Mouse (Mus musculus) cerebellum, adult 2 months (tissue): Measurements from ENCODE around the gene Dbndd2. TPM values are rescaled to one million over a fixed set of nuclear protein-coding genes. Genes with fewer than 3 reads are reported as not detected.
A peak's percentile ranks its signal among the peaks of the same experiment; 100 is the strongest.

Source experiments
- DNase-seq, 2 experiments: peaks; one replicate each; pipeline ENCODE4 v3.0.0; 2021
- H3K27ac ChIP-seq: fragments of 200-500 bp; 2 replicates; pipeline ENCODE4 v1.5.1; 2012; ENCODE audit warnings: low read length, control low read depth, inconsistent platforms; ENCODE audit not compliant: insufficient read depth
- H3K27me3 ChIP-seq: fragments of 200-500 bp; 2 replicates; pipeline ENCODE4 v1.6.1; 2012; ENCODE audit warnings: inconsistent platforms, mild to moderate bottlenecking, low read length, moderate library complexity; ENCODE audit not compliant: control insufficient read depth, insufficient read depth
- H3K4me1 ChIP-seq: fragments of 200-500 bp; 2 replicates; pipeline ENCODE4 v1.6.1; 2011; ENCODE audit warnings: low read length; ENCODE audit not compliant: control insufficient read depth, insufficient read depth
- H3K4me3 ChIP-seq: fragments of 200-500 bp; replicated peaks from 2 replicates; pipeline ENCODE3; 2011; ENCODE audit warnings: mild to moderate bottlenecking, low read depth, low read length, control low read depth; ENCODE audit not compliant: insufficient read depth
- CTCF ChIP-seq: fragments of 200-500 bp; IDR thresholded peaks from 2 replicates; pipeline ENCODE4 v1.5.1; 2011; ENCODE audit warnings: low read depth, mild to moderate bottlenecking, control low read depth, low read length, moderate library complexity, borderline replicate concordance; ENCODE audit not compliant: insufficient read depth
- POLR2A ChIP-seq: fragments of 200-500 bp; IDR thresholded peaks from 2 replicates; pipeline ENCODE4 v1.6.1; 2011; ENCODE audit warnings: low read length, control low read depth, borderline replicate concordance; ENCODE audit not compliant: insufficient read depth
- WGBS: fragments of 180-500 bp; shearing (Covaris S2); methylation state at CpG from one replicate; pipeline ENCODE4 v1.1.7; 2018; 5-methylcytosine and 5-hydroxymethylcytosine counted together
- polyA plus RNA-seq: library from polyadenylated mRNA; depleted of rRNA; stranded (reverse); fragments of >200 nt; gene quantifications from 2 replicates; pipeline ENCODE4 v1.2.3, GENCODE M21; 2012

Gene Dbndd2
- polyA plus RNA-seq, 1 experiment, result 462 TPM

DNA sequence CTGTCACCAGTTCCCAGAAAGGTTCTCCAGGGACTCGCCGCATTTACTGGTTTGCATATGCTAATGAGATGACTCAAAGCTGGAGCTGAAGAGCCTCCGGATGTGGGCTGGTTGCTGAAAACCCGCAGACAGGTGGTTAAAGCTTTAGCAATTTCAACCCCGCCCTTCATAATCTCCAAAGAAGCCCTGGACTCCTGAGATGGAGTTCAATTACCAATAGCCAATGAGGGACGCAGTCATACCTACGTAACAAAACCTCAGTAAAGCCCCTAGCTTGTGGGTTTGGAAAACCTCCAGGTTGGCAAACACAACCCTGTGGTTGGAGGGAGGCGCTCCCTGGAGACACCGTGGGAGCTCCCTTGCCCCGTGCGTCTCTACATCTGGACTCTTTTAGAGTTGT, 35.9 kb downstream of the Dbndd2 start:
- no peak for DNase-seq
- Histone ChIP-seq H3K4me3 (no peak overlapping the region), H3K27me3 (no peaks in the 10 kb centered on the region; the same call in 1 of the 2 replicates), H3K27ac (no peak overlapping the region), H3K4me1 (no peaks in the 10 kb centered on the region)
- TF ChIP-seq CTCF (no peak), POLR2A (no peak)
- WGBS, result 10% methylated on average over 11 of the region's 11 CpGs

DNA sequence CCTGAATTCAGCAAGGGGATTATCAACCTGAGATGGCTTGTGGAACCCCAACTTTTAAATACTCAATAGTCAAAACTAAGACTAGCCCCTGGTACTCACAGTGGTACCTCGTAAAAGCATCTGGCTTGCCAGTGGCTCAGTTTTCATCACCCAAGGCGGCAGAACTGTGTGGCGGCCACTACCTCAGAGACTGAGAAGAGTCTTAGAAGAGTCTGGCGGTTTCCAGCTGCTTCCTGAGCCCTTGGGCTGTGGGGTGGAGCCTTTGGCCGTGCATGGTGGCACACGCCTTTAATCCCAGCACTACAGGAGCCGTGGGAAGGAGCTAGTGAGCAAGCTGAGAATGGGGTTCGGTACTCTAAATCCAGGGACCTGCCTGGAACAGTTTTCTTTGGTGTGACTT, 36.4 kb downstream of the Dbndd2 start:
- no peak overlapping the region for H3K27ac ChIP-seq
- 28% methylated on average over 8 of the region's 8 CpGs for WGBS
- no peaks in the 10 kb centered on the region for H3K4me1 ChIP-seq
- no peak for DNase-seq
- TF ChIP-seq CTCF, result no peak
- no peak for TF ChIP-seq POLR2A
- H3K27me3 ChIP-seq, result no peaks in the 10 kb centered on the region; the same call in 1 of the 2 replicates
- H3K4me3 ChIP-seq, result no peak overlapping the region

DNA sequence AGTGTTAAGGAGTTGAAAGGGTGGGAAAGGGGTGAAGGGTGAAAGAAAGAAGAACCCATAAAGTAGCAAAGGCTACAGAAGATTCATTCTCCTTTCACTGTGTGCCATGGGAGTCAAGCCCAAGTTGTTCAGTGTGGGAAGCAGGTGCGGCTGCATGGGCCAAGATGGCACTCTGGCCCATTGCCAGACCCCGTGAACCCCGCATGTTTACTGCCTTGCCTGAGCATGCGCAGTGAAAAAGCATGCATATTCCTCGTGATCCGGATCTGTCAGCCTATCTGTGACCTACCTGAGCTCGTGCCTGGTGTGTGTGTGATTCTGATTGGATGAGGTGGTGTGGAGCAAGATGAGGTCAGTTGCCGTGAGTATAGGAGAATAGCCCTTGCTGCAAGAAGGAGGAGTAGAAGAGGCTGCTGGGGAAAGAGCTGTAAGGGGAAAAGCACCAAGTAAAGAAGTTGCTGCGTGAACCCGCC, 37.4 kb downstream of the Dbndd2 start:
- TF ChIP-seq CTCF, result no peak
- TF ChIP-seq POLR2A, result no peak
- no peak overlapping the region for H3K27ac ChIP-seq
- peak overlapping the region; percentile 40 for H3K4me3 ChIP-seq
- peak in 1 of 2 experiments; percentile 21 for DNase-seq
- no peaks in the 10 kb centered on the region for H3K4me1 ChIP-seq
- no peaks in the 10 kb centered on the region; the same call in 1 of the 2 replicates for H3K27me3 ChIP-seq
- 41% methylated on average over 10 of the region's 10 CpGs for WGBS

- no peak overlapping the region for H3K27ac ChIP-seq
- DNase-seq, result no peak
- H3K27me3 ChIP-seq, result no peaks in the 10 kb centered on the region
- WGBS, result 60% methylated on average over 5 of the region's 5 CpGs
- H3K4me3 ChIP-seq, result no peak overlapping the region
- TF ChIP-seq POLR2A (no peak), CTCF (no peak)
- H3K4me1 ChIP-seq, result no peaks in the 10 kb centered on the region
These were observed 42.7 kb downstream of the Dbndd2 start for GRCm38 (mm10) chr2:164528557-164528956.

GRCm38 (mm10) chr2:164531169-164531568, 45.3 kb downstream of the Dbndd2 start:
- Histone ChIP-seq H3K27me3 (no peaks in the 10 kb centered on the region), H3K27ac (no peak overlapping the region), H3K4me3 (no peak overlapping the region), H3K4me1 (no peaks in the 10 kb centered on the region)
- 9% methylated on average over 3 of the region's 3 CpGs for WGBS
- TF ChIP-seq CTCF (peak; percentile 86), POLR2A (no peak)
- DNase-seq, result peak; percentile 57 to 73

DNA sequence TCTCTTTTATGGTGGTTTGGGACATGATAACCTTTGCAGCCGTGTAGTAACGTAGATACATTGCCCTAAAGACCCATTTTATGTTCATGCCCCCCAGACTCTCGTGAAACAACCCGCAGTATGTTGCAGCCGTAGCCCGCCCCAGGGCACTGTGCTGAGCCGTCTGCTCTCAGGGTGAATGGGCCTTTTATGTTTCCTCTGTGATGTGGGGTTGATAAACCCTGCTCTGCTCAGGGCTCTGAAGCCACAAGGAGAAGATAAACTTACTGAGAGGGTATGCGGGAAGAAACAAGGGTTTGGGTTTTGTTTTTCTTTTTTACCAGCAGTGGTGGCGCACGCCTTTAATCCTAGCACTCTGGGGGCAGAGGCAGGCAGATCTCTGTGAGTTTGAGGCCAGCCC, 48.4 kb downstream of the Dbndd2 start:
- DNase-seq, result no peak
- H3K27me3 ChIP-seq, result no peaks in the 10 kb centered on the region
- no peaks in the 10 kb centered on the region for H3K4me1 ChIP-seq
- TF ChIP-seq CTCF (no peak), POLR2A (no peak)
- H3K4me3 ChIP-seq, result no peak overlapping the region
- no peak overlapping the region for H3K27ac ChIP-seq
- WGBS, result 81% methylated on average over 10 of the region's 10 CpGs

DNA sequence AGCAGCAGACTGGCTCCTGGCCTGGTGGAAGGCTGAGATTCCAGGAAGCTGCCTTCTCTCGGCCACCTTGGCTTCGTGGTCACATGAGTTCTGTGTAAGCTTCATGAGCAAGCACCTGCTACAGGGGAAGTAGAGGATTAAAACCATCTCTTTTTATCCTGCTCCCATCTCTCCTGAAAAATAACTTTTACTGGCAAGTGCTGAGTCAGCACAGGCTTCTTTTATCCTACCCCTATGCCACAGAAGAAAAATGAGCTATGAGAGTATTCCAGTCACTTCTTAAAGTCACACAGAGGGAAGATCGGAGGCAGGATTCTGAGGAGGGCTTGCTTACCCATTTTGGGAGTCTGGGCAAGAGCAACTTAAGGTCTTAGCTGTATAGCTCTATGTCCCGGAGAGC, 51.1 kb downstream of the Dbndd2 start:
- no peak for DNase-seq
- 69% methylated on average over 4 of the region's 4 CpGs for WGBS
- TF ChIP-seq CTCF (no peak), POLR2A (no peak)

DNA sequence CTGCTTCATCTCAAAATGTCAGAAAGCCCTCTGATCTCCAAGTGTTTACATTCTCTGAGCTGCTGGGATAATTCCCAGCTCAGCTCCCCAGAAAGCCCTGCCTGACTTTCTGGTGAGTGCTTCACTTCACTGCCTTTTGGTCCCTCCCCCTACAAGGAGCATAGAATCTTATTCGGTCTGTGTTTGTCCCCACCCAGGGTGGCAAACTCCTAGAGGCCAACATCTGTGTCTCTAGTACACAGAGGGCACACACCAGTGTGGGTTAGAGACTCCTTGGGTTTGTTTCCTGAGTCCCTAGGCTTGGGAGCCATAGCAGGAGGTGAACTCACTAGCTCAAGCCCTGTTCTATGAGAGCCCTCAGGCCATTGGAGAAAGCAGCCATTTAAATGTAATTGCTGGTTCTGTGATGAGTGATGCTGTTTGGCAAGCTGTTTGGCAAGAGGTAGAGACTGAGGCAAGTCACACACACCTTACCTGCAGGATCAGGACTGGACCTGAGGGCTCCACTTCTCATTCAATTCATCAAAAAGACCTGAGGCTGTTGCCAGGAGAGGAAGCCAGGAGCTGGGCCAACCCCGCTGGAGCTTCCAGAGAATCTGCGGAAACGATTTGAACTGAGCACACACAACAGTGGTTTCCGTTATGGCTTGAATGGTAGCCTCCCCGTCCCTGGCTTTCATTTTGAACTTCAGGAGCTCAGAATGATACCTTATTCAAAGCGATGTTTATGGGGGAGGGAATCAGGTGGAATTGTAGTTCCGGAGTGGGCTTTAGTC, 54.9 kb downstream of the Dbndd2 start:
- Histone ChIP-seq H3K4me3 (no peak overlapping the region), H3K27ac (no peak overlapping the region), H3K27me3 (no peaks in the 10 kb centered on the region), H3K4me1 (no peaks in the 10 kb centered on the region)
- TF ChIP-seq POLR2A (no peak), CTCF (no peak)
- no peak for DNase-seq
- 18% methylated on average over 8 of the region's 8 CpGs for WGBS

More for the DNA sequence above, 51.1 kb downstream of the Dbndd2 start:
- Histone ChIP-seq H3K27ac (no peak overlapping the region), H3K27me3 (no peaks in the 10 kb centered on the region), H3K4me3 (no peak overlapping the region), H3K4me1 (no peaks in the 10 kb centered on the region)
